Mouse (Mus musculus) naive thymus-derived CD4-positive, alpha-beta T cell, adult 5 months (primary cell): Measurements from ENCODE around the gene Gm8797. TPM values are rescaled to one million over a fixed set of nuclear protein-coding genes. Genes with fewer than 3 reads are reported as not detected.

ENCODE experiments used
- polyA plus RNA-seq: library from polyadenylated mRNA; unstranded; fragments of 100-300 nt; shearing (Covaris generic); gene quantifications from one replicate; pipeline ENCODE4 v1.2.1, GENCODE M21; 2017

Gm8797 gene
- polyA plus RNA-seq: 20.4 TPM

DNA sequence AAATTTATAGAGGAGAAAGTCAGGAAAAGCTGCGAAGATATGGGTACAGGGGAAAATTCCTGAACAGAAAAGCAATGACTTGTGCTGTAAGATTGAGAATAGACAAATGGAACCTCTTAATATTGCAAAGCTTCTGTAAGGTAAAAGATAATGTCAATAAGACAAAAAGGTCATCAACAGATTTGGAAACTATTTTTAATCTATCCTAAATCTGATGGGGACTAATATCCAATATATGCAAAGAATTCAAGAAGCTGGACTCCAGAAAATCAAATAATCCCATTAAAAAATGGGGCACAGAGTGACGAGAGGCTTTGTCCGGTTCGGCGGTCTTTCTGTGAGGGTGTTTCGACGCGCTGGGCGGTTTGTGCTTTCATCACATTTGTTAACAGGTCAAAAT is at the start of gene Gm8797:
TSS of gene Gm8797 (plus strand) at position 301 of the 400 bp plus-strand sequence.

